Mouse (Mus musculus): ENCODE data around the gene Cdkn3.

GRCm38 (mm10) chr14:46787454-46787786, 27.1 kb downstream of the Cdkn3 start:
- TF ChIP-seq CTCF (IDR thresholded peaks at IDR 0.05; ENCODE audit: extremely low read depth, insufficient read depth, insufficient read length, insufficient replicate concordance), result no peak
- no peak for TF ChIP-seq POLR2A (IDR thresholded peaks at IDR 0.05; ENCODE audit: low read depth, low read length)
